Mouse (Mus musculus) heart, embryonic 12.5 days (tissue): ENCODE data around the gene Nadk2. TPM values are rescaled to one million over a fixed set of nuclear protein-coding genes. Genes with fewer than 3 reads are reported as not detected.

ENCODE experiments used
- ATAC-seq: fragments of 200-750 bp; cut with Nextera tagmentation; 2 replicates; pipeline ENCODE4 v1.8.0; 2017; ENCODE audit warnings: moderate TSS enrichment, moderate library complexity; ENCODE audit not compliant: insufficient number of reproducible peaks, low FRiP score
- H3K27ac ChIP-seq: fragments of 300-500 bp; sonication (generic); 2 replicates; pipeline ENCODE4 v1.5.1; 2016; ENCODE audit warnings: mild to moderate bottlenecking, moderate library complexity; ENCODE audit not compliant: poor library complexity, severe bottlenecking
- H3K27me3 ChIP-seq: fragments of 300-500 bp; sonication (generic); replicated peaks from 2 replicates; pipeline ENCODE4 v1.6.1; 2016; ENCODE audit warnings: mild to moderate bottlenecking, moderate library complexity
- H3K36me3 ChIP-seq: fragments of 300-500 bp; sonication (generic); 2 replicates; pipeline ENCODE4 v1.6.1; 2016; ENCODE audit warnings: mild to moderate bottlenecking, moderate library complexity
- H3K4me1 ChIP-seq: fragments of 300-500 bp; sonication (generic); replicated peaks from 2 replicates; pipeline ENCODE4 v1.6.1; 2016; ENCODE audit warnings: mild to moderate bottlenecking
- H3K4me2 ChIP-seq: fragments of 300-500 bp; sonication (generic); 2 replicates; pipeline ENCODE4 v1.6.1; 2016; ENCODE audit warnings: mild to moderate bottlenecking, moderate library complexity
- H3K4me3 ChIP-seq: fragments of 300-500 bp; sonication (generic); 2 replicates; pipeline ENCODE4 v1.5.1; 2016; ENCODE audit warnings: mild to moderate bottlenecking
- H3K9ac ChIP-seq: fragments of 300-500 bp; sonication (generic); 2 replicates; pipeline ENCODE4 v1.6.1; 2016; ENCODE audit warnings: mild to moderate bottlenecking, moderate library complexity
- H3K9me3 ChIP-seq: fragments of 300-500 bp; sonication (generic); replicated peaks from 2 replicates; pipeline ENCODE4 v1.6.1; 2016; ENCODE audit warnings: mild to moderate bottlenecking, moderate library complexity
- WGBS: fragments of 180-500 bp; shearing (Covaris S2); methylation state at CpG from one replicate; pipeline ENCODE4 v1.1.7; 2016; 5-methylcytosine and 5-hydroxymethylcytosine counted together
- polyA plus RNA-seq: library from polyadenylated mRNA; unstranded; fragments of >200 nt; fragmentation: Nextera tagmentation; extraction: Ambion mirVana; gene quantifications from 2 replicates; pipeline ENCODE4 v1.2.1, GENCODE M21; 2016

Gene Nadk2
- polyA plus RNA-seq, 1 experiment from 2014 or later: 72.6 TPM

- no peak overlapping the region for H3K4me3 ChIP-seq
- peaks cover 63% of the 10 kb centered on the region for H3K36me3 ChIP-seq
- H3K9me3 ChIP-seq: no peaks in the 10 kb centered on the region
- 67% methylated on average over 3 of the region's 3 CpGs for WGBS
- no peak for ATAC-seq
- no peak overlapping the region for H3K27ac ChIP-seq
- no peak overlapping the region for H3K9ac ChIP-seq
- H3K27me3 ChIP-seq: no peaks in the 10 kb centered on the region
- H3K4me2 ChIP-seq: no peak overlapping the region
- 0 out of 2 replicates have a peak, but pooled peaks cover 5% of the 10 kb centered on the region for H3K4me1 ChIP-seq
These were observed 40.6 kb downstream of the Nadk2 start for GRCm38 (mm10) chr15:9111648-9112047.

GRCm38 (mm10) chr15:9113556-9113955 is 42.5 kb downstream of the Nadk2 start:
- no peak for ATAC-seq

DNA sequence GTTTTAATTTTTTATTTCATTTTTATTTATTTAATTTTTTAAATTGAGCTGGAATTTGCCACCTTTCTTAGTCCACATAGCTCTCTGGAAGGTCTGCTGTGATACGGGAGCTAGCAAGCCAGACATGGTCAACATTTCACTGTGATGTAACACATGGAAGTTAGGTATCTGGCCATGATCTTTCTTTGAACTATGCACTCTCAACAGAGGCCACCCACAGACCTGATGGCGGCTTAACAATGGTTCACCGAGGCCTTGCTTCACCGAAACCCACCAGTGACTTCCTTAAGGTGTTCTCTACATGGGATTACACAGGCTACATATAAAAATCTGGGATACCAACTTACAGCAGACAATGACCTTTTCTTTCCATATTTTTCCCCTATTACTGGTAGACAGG is 43.1 kb downstream of the Nadk2 start:
- Histone ChIP-seq H3K27me3 (no peaks in the 10 kb centered on the region), H3K36me3 (peaks cover 76% of the 10 kb centered on the region), H3K4me2 (no peak overlapping the region), H3K9me3 (no peaks in the 10 kb centered on the region), H3K27ac (no peak overlapping the region), H3K4me1 (0 out of 2 replicates have a peak, but pooled peaks cover 5% of the 10 kb centered on the region), H3K9ac (no peak overlapping the region), H3K4me3 (no peak overlapping the region)
- WGBS: 82% methylated on average over 4 of the region's 4 CpGs
- no peak for ATAC-seq

More at GRCm38 (mm10) chr15:9113556-9113955, 42.5 kb downstream of the Nadk2 start:
- Histone ChIP-seq H3K9ac (no peak overlapping the region), H3K4me1 (0 out of 2 replicates have a peak, but pooled peaks cover 5% of the 10 kb centered on the region), H3K9me3 (no peaks in the 10 kb centered on the region), H3K27me3 (no peaks in the 10 kb centered on the region), H3K4me2 (no peak overlapping the region), H3K36me3 (peaks cover 70% of the 10 kb centered on the region), H3K4me3 (no peak overlapping the region), H3K27ac (no peak overlapping the region)
- WGBS: 72% methylated on average over 9 of the region's 9 CpGs

DNA sequence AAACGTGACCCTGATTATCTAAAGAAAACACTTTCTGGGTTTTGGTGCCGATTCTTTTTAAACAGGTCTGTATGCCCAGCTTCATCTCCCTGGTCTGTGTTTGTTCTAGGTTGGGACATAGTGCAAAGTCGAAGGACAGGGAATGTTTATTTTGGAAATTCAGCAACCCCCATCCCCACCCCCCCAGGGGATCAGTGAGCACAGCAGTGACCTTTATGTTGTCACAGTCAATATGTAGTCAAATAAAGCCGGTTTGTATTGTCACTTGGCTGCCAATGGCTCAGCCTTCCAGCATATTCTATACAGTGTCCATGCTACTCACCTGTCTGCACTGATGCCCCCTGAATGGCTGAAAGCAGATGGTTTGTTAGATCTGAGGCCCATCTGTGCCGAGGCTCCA is 43.5 kb downstream of the Nadk2 start:
- Histone ChIP-seq H3K4me3 (no peak overlapping the region), H3K27ac (no peak overlapping the region), H3K36me3 (peaks cover 80% of the 10 kb centered on the region), H3K9me3 (no peaks in the 10 kb centered on the region), H3K9ac (no peak overlapping the region), H3K27me3 (no peaks in the 10 kb centered on the region), H3K4me1 (0 out of 2 replicates have a peak, but pooled peaks cover 5% of the 10 kb centered on the region), H3K4me2 (no peak overlapping the region)
- no peak for ATAC-seq
- 63% methylated on average over 5 of the region's 5 CpGs for whole genome bisulfite sequencing

DNA sequence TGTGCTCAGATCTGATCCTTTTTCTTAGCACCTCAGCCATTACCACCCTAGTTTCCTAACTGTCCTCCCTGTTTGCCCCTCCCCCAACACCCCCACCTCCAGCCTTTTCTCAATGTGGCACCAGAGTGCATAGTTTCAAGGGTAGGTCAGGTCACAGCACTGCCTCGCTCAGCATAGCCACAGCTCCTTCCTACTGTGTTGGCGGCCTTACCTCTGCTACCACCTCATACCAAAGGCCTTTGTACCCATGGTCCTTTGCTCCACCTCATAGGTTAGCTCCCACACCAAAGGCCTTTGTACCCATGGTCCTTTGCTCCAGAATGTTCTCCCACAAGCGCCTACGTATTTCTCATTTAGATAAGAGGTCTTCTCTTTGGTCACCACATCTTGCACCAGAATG is 47.8 kb downstream of the Nadk2 start:
- H3K36me3 ChIP-seq: peaks cover 90% of the 10 kb centered on the region

DNA sequence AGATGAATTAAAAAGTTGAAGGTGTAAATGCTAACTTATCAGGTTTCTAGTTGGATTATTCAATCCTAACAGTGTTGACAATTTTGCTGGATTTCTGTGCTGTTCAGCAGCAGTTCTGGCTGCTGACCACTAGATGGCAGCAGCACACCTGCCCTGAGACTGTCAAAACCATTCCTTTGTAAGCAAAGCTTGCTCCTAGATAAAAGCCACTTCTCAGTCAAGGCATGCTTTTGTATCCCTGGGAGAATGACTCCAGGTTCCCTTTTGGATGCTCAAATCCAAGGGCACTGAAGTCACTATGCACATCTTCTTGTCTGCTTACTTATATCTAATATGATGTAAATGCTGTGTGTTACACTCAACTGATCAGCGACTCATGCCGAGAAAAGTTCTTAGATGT is 49.0 kb downstream of the Nadk2 start:
- Histone ChIP-seq H3K27ac (no peak overlapping the region), H3K4me2 (no peak overlapping the region), H3K4me3 (no peak overlapping the region), H3K4me1 (no peaks in the 10 kb centered on the region), H3K36me3 (peaks cover 91% of the 10 kb centered on the region), H3K9me3 (no peaks in the 10 kb centered on the region), H3K9ac (no peak overlapping the region), H3K27me3 (no peaks in the 10 kb centered on the region)
- no peak for ATAC-seq
- 95% methylated on average over 2 of the region's 2 CpGs for WGBS

More for the DNA sequence above, 47.8 kb downstream of the Nadk2 start:
- Histone ChIP-seq H3K27me3 (no peaks in the 10 kb centered on the region), H3K9ac (no peak overlapping the region), H3K9me3 (no peaks in the 10 kb centered on the region), H3K27ac (no peak overlapping the region), H3K4me2 (no peak overlapping the region), H3K4me1 (0 out of 2 replicates have a peak, but pooled peaks cover 1% of the 10 kb centered on the region), H3K4me3 (no peak overlapping the region)
- no peak for ATAC-seq
- 86% methylated on average over 4 of the region's 4 CpGs for WGBS

GRCm38 (mm10) chr15:9122989-9123388 is 51.9 kb downstream of the Nadk2 start:
- Histone ChIP-seq H3K9me3 (no peaks in the 10 kb centered on the region), H3K4me2 (no peak overlapping the region), H3K9ac (no peak overlapping the region), H3K27ac (no peak overlapping the region), H3K4me3 (no peak overlapping the region), H3K27me3 (no peaks in the 10 kb centered on the region), H3K36me3 (peaks cover 79% of the 10 kb centered on the region), H3K4me1 (no peaks in the 10 kb centered on the region)
- WGBS: 88% methylated on average over 4 of the region's 4 CpGs
- ATAC-seq: no peak

GRCm38 (mm10) chr15:9124856-9125255 is 53.8 kb downstream of the Nadk2 start:
- WGBS: 91% methylated on average over 21 of the region's 21 CpGs
- Histone ChIP-seq H3K27me3 (no peaks in the 10 kb centered on the region), H3K4me3 (no peak overlapping the region), H3K36me3 (peaks cover 77% of the 10 kb centered on the region), H3K9ac (no peak overlapping the region), H3K4me1 (no peaks in the 10 kb centered on the region), H3K4me2 (no peak overlapping the region), H3K27ac (no peak overlapping the region), H3K9me3 (no peaks in the 10 kb centered on the region)
- ATAC-seq: no peak

DNA sequence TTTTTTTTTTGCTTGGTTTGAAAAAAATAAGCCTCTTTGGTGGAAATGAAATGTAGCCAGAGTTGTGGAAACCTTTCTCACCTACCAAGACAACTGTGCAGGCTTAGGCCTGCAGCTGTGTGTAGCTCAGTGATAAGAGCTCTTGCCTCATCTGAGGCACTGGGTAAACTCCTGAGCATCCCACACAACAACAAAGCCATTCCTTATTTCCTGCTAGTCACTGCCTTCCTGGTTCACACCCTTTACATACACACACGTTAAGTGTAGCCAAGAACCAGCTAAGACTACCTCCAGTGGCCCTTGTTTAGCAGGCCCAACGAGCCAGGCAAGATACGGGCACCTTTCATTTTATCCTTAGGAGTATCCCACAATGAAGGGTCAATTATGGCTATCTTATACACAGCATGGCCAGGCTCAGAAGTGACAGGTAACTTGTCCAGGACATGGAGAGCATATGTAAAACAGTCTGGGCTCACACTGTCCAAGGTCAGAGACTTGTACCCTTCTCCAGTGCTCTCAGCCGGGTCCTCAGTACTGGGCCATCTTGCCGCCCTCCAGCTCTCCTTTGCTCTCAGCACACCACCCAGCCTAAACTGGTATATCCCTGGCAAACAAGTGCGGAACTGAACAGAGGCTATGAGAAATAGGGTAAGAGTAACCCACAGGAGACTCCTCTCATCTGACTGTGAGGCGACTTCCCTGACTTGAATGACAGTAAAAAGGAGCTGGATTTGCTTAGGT is 56.2 kb downstream of the Nadk2 start:
- Histone ChIP-seq H3K27me3 (no peaks in the 10 kb centered on the region), H3K4me2 (no peak overlapping the region), H3K27ac (no peak overlapping the region), H3K9me3 (no peaks in the 10 kb centered on the region), H3K9ac (no peak overlapping the region), H3K4me1 (no peaks in the 10 kb centered on the region), H3K36me3 (peaks cover 77% of the 10 kb centered on the region), H3K4me3 (no peak overlapping the region)
- no peak for ATAC-seq
- WGBS: 78% methylated on average over 7 of the region's 7 CpGs

DNA sequence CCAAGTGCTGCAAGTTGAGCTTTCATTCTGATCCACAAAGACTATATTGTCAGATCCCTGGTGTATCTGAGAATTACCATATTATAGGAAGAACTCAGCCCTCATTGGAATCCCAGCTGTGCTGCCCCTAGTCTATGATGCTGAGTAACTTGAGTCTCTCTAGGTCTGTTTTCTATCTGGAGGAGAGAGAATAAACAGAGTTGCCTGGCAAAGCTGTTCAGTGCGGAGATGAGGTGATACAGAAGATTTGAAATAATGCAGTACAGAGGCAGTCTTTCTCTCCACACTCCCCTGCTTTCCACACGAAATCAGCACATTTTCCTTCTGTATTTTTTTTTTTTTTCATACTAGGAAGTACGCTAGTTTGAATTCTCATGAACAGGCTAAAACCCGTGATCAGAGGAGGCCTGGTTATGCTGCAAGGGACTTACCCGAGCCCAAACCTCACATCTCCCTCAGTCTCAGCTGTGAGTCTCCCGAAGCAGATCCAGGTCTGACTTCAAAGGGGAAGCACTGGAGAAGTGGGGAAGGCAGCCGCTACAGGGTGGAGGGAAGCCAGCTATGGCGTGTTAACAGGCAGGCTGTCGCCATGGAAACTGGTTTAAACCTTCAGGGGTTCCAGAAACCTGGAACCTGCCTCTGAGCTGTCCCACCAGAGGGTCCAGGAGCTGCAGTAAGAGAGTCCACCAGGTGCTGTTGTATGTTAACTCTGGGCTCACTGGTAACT is 59.9 kb downstream of the Nadk2 start:
- no peak for ATAC-seq
- Histone ChIP-seq H3K4me2 (no peak overlapping the region), H3K27ac (no peak overlapping the region)

GRCm38 (mm10) chr15:9131499-9131888 is 60.4 kb downstream of the Nadk2 start:
- Histone ChIP-seq H3K36me3 (peaks cover 65% of the 10 kb centered on the region), H3K4me3 (no peak overlapping the region), H3K27ac (no peak overlapping the region), H3K9me3 (no peaks in the 10 kb centered on the region), H3K4me1 (peaks cover 12% of the 10 kb centered on the region; the same call in 1 of the 2 replicates), H3K27me3 (no peaks in the 10 kb centered on the region), H3K4me2 (no peak overlapping the region), H3K9ac (no peak overlapping the region)
- 78% methylated on average over 4 of the region's 4 CpGs for WGBS
- no peak for ATAC-seq

More for the DNA sequence above, 59.9 kb downstream of the Nadk2 start:
- no peak overlapping the region for H3K9ac ChIP-seq
- 72% methylated on average over 9 of the region's 9 CpGs for WGBS
- no peaks in the 10 kb centered on the region for H3K9me3 ChIP-seq
- peaks cover 12% of the 10 kb centered on the region; the same call in 1 of the 2 replicates for H3K4me1 ChIP-seq
- no peak overlapping the region for H3K4me3 ChIP-seq
- H3K36me3 ChIP-seq: peaks cover 63% of the 10 kb centered on the region
- no peaks in the 10 kb centered on the region for H3K27me3 ChIP-seq
